Mouse (Mus musculus) CH12.LX (cell line): Measurements from ENCODE around the gene Tnk1. TPM values are rescaled to one million over a fixed set of nuclear protein-coding genes. Genes with fewer than 3 reads are reported as not detected.

Experiments used
- DNase-seq: peaks from one replicate; pipeline ENCODE4 v3.0.0-alpha.2; 2013; ENCODE audit errors: extremely low read depth
- H3K27ac ChIP-seq: 2 replicates; pipeline ENCODE4 v1.5.1; 2012; ENCODE audit warnings: low read depth, mild to moderate bottlenecking, control low read depth, moderate library complexity; ENCODE audit not compliant: insufficient read depth
- H3K27me3 ChIP-seq: replicated peaks from 2 replicates; pipeline ENCODE3; 2012; ENCODE audit warnings: inconsistent platforms
- H3K36me3 ChIP-seq, 2 experiments: replicated peaks in 1 of 2; 2 replicates each; pipeline versions ENCODE3 to v1.6.1; 2012; ENCODE audit warnings: inconsistent platforms in 1 of 2, low read length in 1 of 2, mild to moderate bottlenecking in 1 of 2, mixed read lengths in 1 of 2, moderate library complexity in 1 of 2; ENCODE audit not compliant: control insufficient read depth in 1 of 2, insufficient read depth in 1 of 2
- H3K4me1 ChIP-seq, 2 experiments: 2 replicates each; pipeline ENCODE4 v1.6.1; 2012; ENCODE audit warnings: inconsistent platforms in 1 of 2, moderate library complexity in 1 of 2; ENCODE audit not compliant: insufficient read depth in 2 of 2, control insufficient read depth in 1 of 2
- H3K4me2 ChIP-seq: 2 replicates; pipeline ENCODE4 v1.6.1; 2012; ENCODE audit warnings: low read depth, mild to moderate bottlenecking, control low read depth; ENCODE audit not compliant: poor library complexity, insufficient read depth, severe bottlenecking
- H3K4me3 ChIP-seq, 3 experiments: fragments of 150-350 bp in 1 of 3; sonication (generic) in 1 of 3; replicated peaks in 1 of 3; 2 replicates each; pipeline versions ENCODE3 to v1.5.1; 2011 to 2012; ENCODE audit warnings: low read depth in 2 of 3, low read length in 2 of 3, mild to moderate bottlenecking in 2 of 3, moderate library complexity in 2 of 3, control low read depth in 1 of 3, improper control_type of control experiment in 1 of 3, inconsistent platforms in 1 of 3, mixed read lengths in 1 of 3; ENCODE audit not compliant: poor library complexity in 1 of 3
- H3K79me2 ChIP-seq: replicated peaks from 2 replicates; pipeline ENCODE4 v1.6.1; 2012; ENCODE audit warnings: mild to moderate bottlenecking, moderate library complexity; ENCODE audit not compliant: control insufficient read depth, poor library complexity, insufficient read depth, severe bottlenecking; ENCODE audit errors: extremely low read depth
- H3K9ac ChIP-seq: 2 replicates; pipeline ENCODE4 v1.6.1; 2012; ENCODE audit warnings: low read depth, mild to moderate bottlenecking, control low read depth, moderate library complexity; ENCODE audit not compliant: insufficient read depth
- H3K9me3 ChIP-seq: replicated peaks from 2 replicates; pipeline ENCODE3; 2012; ENCODE audit warnings: low read length, inconsistent platforms, mixed read lengths
- CTCF ChIP-seq, 2 experiments: IDR thresholded peaks in 1 of 2; conservative IDR thresholded peaks in 1 of 2; 2 replicates each; pipeline ENCODE4 v1.5.1; 2011 to 2012; ENCODE audit warnings: low read depth in 2 of 2, low read length in 2 of 2, improper control_type of control experiment in 1 of 2, inconsistent platforms in 1 of 2, mild to moderate bottlenecking in 1 of 2, moderate library complexity in 1 of 2
- E2F4 ChIP-seq: IDR thresholded peaks from 2 replicates; pipeline ENCODE4 v1.6.1; 2011; ENCODE audit warnings: low read depth, low read length, improper control_type of control experiment; ENCODE audit not compliant: insufficient replicate concordance
- EP300 ChIP-seq: IDR thresholded peaks from 2 replicates; pipeline ENCODE4 v1.6.1; 2011; ENCODE audit warnings: low read length, improper control_type of control experiment
- HCFC1 ChIP-seq: IDR thresholded peaks from 2 replicates; pipeline ENCODE4 v1.6.1; 2012; ENCODE audit warnings: low read depth, mild to moderate bottlenecking, inconsistent platforms, low read length, improper control_type of control experiment
- IRF4 ChIP-seq: IDR thresholded peaks from 2 replicates; pipeline ENCODE4 v1.6.1; 2014; ENCODE audit warnings: low read depth, mild to moderate bottlenecking, inconsistent platforms, low read length, improper control_type of control experiment
- JUND ChIP-seq: conservative IDR thresholded peaks from 2 replicates; pipeline ENCODE4 v1.6.1; 2011; ENCODE audit warnings: low read depth, low read length, improper control_type of control experiment
- MAX ChIP-seq: IDR thresholded peaks from 2 replicates; pipeline ENCODE4 v1.6.1; 2011; ENCODE audit warnings: low read length, improper control_type of control experiment
- MAZ ChIP-seq: IDR thresholded peaks from 2 replicates; pipeline ENCODE4 v1.6.1; 2012; ENCODE audit warnings: low read depth, mild to moderate bottlenecking, inconsistent platforms, low read length, improper control_type of control experiment, moderate library complexity
- MYC ChIP-seq: IDR thresholded peaks from 2 replicates; pipeline ENCODE4 v1.6.1; 2011; ENCODE audit warnings: low read depth, mild to moderate bottlenecking, improper control_type of control experiment, low read length
- NELFE ChIP-seq: IDR thresholded peaks from 2 replicates; pipeline ENCODE4 v1.6.1; 2011; ENCODE audit warnings: low read depth, low read length, improper control_type of control experiment
- NRF1 ChIP-seq: IDR thresholded peaks from 2 replicates; pipeline ENCODE4 v1.6.1; 2014; ENCODE audit warnings: low read depth, mild to moderate bottlenecking, inconsistent platforms, low read length, improper control_type of control experiment, moderate library complexity
- POLR2AphosphoS2 ChIP-seq: IDR thresholded peaks from 2 replicates; pipeline ENCODE4 v1.6.1; 2011; ENCODE audit warnings: low read depth, low read length, improper control_type of control experiment
- RCOR1 ChIP-seq: conservative IDR thresholded peaks from 2 replicates; pipeline ENCODE4 v1.6.1; 2012; ENCODE audit warnings: low read depth, mild to moderate bottlenecking, inconsistent platforms, low read length, improper control_type of control experiment
- TCF12 ChIP-seq: IDR thresholded peaks from 2 replicates; pipeline ENCODE4 v1.6.1; 2014; ENCODE audit warnings: low read depth, mild to moderate bottlenecking, inconsistent platforms, low read length, improper control_type of control experiment
- ZC3H11A ChIP-seq: IDR thresholded peaks from 2 replicates; pipeline ENCODE4 v1.6.1; 2012; ENCODE audit warnings: low read depth, mild to moderate bottlenecking, inconsistent platforms, low read length, improper control_type of control experiment
- ZKSCAN1 ChIP-seq: IDR thresholded peaks from 2 replicates; pipeline ENCODE4 v1.6.1; 2012; ENCODE audit warnings: low read depth, inconsistent platforms, low read length, improper control_type of control experiment, borderline replicate concordance
- dilution Hi-C: fragments of 300-500 bp; cut with MboI; formaldehyde crosslinking; loops from 2 replicates; pipeline ENCODE4 v1.14.3; 2020; ENCODE audit warnings: low sequenced_read_pairs; ENCODE audit not compliant: extremely low pct_unique_long_range_greater_than_20kb, extremely low pct_ligation_motif_present
- in situ Hi-C: fragments of 300-500 bp; cut with MboI; formaldehyde crosslinking; loops from 3 replicates; pipeline ENCODE4 v1.14.3; 2019; ENCODE audit warnings: low sequenced_read_pairs, low pct_ligation_motif_present, low pct_unique_long_range_greater_than_20kb, mixed read lengths
- polyA plus RNA-seq: library from polyadenylated mRNA; unstranded; fragments of >175 nt; gene quantifications from 2 replicates; pipeline ENCODE4 v1.2.1, GENCODE M21; 2012; ENCODE audit warnings: low read depth; ENCODE audit not compliant: insufficient read length
- total RNA-seq, 2 experiments: library from RNA; depleted of rRNA; stranded (reverse); fragments of 300-350 nt in 1 of 2; fragments of >200 nt in 1 of 2; gene quantifications; 2 replicates each; pipeline ENCODE4 v1.2.3; 2012 to 2014

Gene Tnk1
- 0.13 TPM in 1 of 2 replicates, not detected in the other for total RNA-seq (2012; rRNA removed)
- total RNA-seq (2014; rRNA removed): not detected in 2 replicates
- polyA plus RNA-seq: 0.22 and 0.30 TPM in 2 replicates

- H3K27me3 ChIP-seq: peaks cover 5% of the 10 kb centered on the region
- H3K36me3 ChIP-seq: no peaks in the 10 kb centered on the region
- no peaks in the 10 kb centered on the region for H3K79me2 ChIP-seq
- H3K4me2 ChIP-seq: no peak within 1 kb of the TSS
- no peak within 1 kb of the TSS for H3K27ac ChIP-seq
- no peak within 1 kb of the TSS for H3K4me3 ChIP-seq
- TF ChIP-seq NELFE: no peak
- no peak for TF ChIP-seq MAZ
- TF ChIP-seq CTCF (conservative IDR thresholded peaks at IDR 0.05 in 1 of 2, IDR thresholded peaks at IDR 0.05 in 1 of 2; ENCODE audit: low read depth in 2 of 2, low read length in 2 of 2): no peak
- TF ChIP-seq RCOR1: no peak
- no peak for TF ChIP-seq MYC
- no peak for TF ChIP-seq IRF4
- TF ChIP-seq TCF12: no peak
- no peak for TF ChIP-seq MAX
- TF ChIP-seq HCFC1: no peak
- no peak for TF ChIP-seq JUND
- no peak for TF ChIP-seq EP300
- TF ChIP-seq ZC3H11A: no peak
- dilution Hi-C loops: no loop called here
- H3K4me1 ChIP-seq: peaks cover 6 to 16% of the 10 kb centered on the region in 2 experiments
- DNase-seq: no peak
- no peaks in the 10 kb centered on the region for H3K9me3 ChIP-seq
- in situ Hi-C loops: no loop called here
- H3K9ac ChIP-seq: no peak within 1 kb of the TSS
Measured at GRCm38 (mm10) chr11:69858113-69858998, at the start of gene Tnk1. TSS of gene Tnk1 (minus strand) at chr11:69858730.

- H3K4me2 ChIP-seq: no peak overlapping the region
- H3K4me1 ChIP-seq: peaks cover 7 to 21% of the 10 kb centered on the region in 2 experiments
- H3K9ac ChIP-seq: no peak overlapping the region
- H3K36me3 ChIP-seq: peaks cover 58 to 61% of the 10 kb centered on the region in 2 experiments
- no peak for TF ChIP-seq ZKSCAN1
- no peak for TF ChIP-seq RCOR1
- no peak for TF ChIP-seq CTCF (conservative IDR thresholded peaks at IDR 0.05 in 1 of 2, IDR thresholded peaks at IDR 0.05 in 1 of 2; ENCODE audit: low read depth in 2 of 2, low read length in 2 of 2)
- no peak for TF ChIP-seq NRF1
- no peak for TF ChIP-seq E2F4
- TF ChIP-seq POLR2AphosphoS2: no peak
- TF ChIP-seq, all 38 proteins: peak for 0
- in situ Hi-C loops (no loop called here), dilution Hi-C loops (no loop called here)
- H3K27ac ChIP-seq: no peak overlapping the region
- peaks cover 10% of the 10 kb centered on the region for H3K79me2 ChIP-seq
- H3K4me3 ChIP-seq: no peak overlapping the region
- H3K9me3 ChIP-seq: no peaks in the 10 kb centered on the region
- H3K27me3 ChIP-seq: no peaks in the 10 kb centered on the region
- DNase-seq: no peak
Measured at GRCm38 (mm10) chr11:69904311-69904710, 45.8 kb upstream of the Tnk1 start.
